Mouse (Mus musculus): ENCODE data around the gene Rnf17.

Gene Rnf17

DNA sequence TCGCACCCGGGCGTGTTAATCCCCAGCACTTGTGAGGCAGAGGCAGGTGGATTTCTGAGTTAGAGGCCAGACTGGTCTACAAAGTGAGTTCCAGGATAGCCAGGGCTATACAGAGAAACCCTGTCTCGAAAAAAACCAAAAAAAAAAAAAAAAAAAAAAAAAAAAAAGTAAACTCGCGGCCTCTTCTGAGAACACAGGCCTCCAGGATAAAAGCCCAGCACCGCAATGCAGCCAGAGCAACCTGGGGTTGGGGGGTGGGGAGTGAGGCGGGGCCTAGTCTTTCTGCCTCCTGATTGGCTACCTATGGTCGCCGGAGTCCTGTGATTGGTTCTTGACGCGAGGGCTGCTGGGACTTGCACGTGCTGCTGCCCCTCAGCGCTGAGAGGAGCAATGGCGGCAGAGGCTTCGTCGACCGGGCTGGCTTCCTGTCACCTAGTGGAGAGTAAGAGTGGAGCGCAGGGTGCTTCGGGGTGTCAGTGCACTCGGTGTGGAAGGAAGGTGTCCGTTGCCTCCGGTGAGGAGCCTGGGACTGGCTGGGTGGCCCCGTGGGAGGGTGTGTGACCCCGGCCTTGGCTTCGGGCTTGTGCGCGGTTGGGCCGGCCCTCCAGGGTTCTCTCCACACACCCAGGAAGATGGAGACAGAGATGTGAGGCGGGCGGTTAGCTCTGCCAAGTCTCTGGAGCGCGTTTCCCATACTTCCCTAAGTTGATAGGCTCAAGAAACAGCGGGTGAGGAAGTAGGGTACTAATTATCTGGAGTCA lies at the start of gene Rnf17:
Gene Rnf17 (plus strand): TSS at position 271 of the 761 bp plus-strand sequence.
- DNase-seq (ENCODE audit: low spot score in 2 of 2) = no peak

DNA sequence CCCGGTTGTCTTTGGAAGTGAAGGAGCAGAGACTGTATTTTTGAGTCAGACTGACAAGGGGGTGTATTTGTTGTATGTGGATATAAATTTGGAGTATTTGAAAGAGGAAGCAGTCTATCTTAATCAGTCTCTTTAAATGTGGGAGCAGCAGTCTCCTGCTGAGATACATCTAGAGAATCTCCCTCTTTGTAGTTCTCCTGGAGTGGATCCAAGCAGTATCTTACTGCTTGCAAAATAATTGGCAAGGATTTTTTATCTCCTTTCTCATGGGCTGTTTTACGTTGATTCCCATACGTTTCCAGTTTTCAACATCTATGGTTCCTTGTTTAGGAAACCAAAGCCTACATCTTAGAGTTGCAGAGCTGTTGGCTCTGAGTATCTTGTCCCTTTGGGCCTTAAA lies 47.6 kb upstream of the Rnf17 start:
- no peak for DNase-seq (ENCODE audit: low spot score in 2 of 2)

- no peak for DNase-seq (ENCODE audit: low spot score in 2 of 2)
Measured at GRCm38 (mm10) chr14:56355396-56355795, 47.0 kb upstream of the Rnf17 start.

DNA sequence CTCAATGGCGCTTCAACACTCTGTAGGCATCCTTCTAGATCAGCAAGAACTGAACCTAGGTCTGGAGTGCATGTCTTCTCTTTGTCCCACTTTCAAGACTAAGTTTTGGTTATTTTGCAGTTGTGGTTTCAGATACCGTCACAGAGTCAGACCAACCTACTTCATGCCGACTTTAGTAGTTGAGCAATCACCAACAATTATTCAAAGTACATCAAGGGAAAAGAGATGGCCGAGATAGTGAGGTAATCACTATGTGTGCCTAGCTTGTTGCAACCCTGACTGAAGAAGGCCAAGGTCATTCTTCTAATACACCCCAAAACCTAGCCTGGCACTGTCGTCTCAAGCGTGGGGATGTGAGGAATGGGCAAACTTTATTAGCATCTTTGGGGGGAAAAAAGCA lies 46.2 kb upstream of the Rnf17 start:
- DNase-seq (ENCODE audit: low spot score in 2 of 2) = no peak

DNA sequence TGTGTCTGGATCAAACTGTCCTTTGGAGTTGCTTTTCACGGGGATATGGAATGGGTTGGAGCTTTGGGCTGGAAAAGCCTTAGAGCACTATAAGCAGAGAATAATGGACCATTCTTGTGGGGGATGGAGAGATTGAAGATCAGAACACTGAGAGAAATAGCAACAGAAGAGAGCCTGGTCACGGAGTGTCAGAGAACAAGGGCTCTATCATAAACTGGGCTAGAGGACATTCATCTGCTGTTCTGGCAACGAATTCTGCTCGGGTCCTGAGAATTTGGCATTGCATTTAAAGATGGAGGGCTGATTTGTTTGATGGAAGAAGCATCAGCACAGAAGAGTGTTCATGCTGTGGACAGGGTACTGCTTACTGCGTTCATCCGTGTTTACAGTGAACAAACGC lies 44.0 kb upstream of the Rnf17 start:
- no peak for DNase-seq (ENCODE audit: low spot score in 2 of 2)

- no peak for DNase-seq (ENCODE audit: low spot score in 2 of 2)
Measured at GRCm38 (mm10) chr14:56359131-56359530, 43.2 kb upstream of the Rnf17 start.

DNA sequence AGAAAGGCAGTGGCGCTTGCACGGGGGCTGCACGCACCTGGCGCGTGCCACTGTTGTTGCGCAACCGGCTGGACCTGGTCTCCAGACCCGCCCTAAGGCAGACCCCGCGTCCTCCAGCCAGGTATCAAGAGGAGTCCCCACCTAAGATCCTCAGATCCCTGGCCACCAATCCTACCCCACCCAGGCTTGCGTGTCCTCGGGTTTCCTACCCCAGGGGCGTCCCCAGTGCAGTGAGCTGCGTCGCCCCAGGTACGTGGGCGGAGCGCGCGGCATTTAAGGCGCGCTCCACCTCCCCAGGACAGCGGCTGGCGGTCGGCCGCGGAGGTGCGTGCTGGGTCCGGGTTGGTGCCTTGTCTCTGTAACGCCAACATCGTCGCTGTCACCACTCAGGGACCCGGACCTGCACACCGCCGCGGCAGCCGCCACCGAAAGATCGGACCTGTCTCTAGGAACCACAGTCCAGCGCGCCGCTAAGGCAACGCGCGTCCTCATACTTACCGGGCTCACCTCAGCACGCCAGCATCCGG lies 37.6 kb upstream of the Rnf17 start, which contains the start of gene Atp12a:
Gene Atp12a (plus strand): TSS at position 358 of the 527 bp plus-strand sequence.
- DNase-seq (ENCODE audit: low spot score in 2 of 2) = no peak

DNA sequence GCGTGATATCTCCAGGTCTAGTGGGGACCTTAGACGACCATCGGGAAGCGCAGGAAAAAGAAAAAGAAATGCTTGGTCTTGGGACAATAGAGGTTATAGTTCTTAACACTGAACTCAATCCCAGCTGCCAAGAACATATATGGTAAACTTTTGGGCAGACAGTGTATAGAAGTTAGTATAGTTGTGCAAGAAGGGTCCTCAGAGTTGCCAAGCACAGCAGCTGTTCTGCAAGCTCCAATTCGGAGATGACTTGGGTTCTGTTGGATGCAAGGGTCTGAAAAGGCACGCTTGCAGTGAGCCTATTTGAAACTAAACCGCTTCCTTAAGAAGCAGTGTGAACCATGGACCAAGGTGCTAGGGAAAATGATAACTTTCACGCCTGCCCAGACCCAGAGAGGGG lies 37.1 kb upstream of the Rnf17 start:
- no peak for DNase-seq (ENCODE audit: low spot score in 2 of 2)

DNA sequence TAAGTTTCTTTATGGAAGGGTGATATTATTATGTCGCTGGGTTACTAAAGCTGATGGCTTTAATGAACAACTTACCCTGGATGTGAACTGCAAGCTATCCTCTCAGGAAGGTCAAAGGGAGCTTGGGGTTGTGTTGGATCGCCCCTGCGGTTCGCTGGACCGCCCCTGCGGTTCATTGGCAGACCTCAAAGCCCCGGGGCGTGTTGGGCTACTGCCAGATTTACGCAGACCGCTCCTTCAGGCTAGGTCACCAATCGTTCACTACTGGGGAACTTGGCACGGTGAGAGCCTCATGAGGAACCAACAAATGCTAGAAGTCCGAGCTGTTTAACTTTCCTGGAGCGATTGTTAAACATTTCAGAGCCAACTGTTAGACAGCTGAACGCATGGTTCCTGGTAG lies 35.7 kb upstream of the Rnf17 start:
- DNase-seq (ENCODE audit: low spot score in 2 of 2) = no peak

DNA sequence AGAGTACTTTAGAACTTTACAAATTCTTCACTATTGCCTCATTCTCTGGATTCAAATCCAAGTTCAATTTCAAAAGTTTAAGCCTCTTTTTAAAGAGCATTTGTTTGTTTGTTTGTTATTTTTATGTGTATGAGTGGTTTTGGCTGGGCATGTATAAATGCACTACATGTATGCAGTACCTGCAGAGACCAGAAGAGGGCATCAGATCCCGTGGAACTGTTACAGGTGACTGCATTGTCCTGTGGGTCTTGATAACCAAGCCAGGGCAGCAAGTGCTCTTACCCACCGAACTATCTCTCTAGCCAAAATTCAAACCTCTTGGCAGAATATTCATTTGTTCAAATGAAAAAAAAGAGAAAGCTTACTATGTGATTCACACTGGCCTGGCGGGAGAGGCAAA lies 33.5 kb upstream of the Rnf17 start:
- DNase-seq (ENCODE audit: low spot score in 2 of 2) = no peak

DNA sequence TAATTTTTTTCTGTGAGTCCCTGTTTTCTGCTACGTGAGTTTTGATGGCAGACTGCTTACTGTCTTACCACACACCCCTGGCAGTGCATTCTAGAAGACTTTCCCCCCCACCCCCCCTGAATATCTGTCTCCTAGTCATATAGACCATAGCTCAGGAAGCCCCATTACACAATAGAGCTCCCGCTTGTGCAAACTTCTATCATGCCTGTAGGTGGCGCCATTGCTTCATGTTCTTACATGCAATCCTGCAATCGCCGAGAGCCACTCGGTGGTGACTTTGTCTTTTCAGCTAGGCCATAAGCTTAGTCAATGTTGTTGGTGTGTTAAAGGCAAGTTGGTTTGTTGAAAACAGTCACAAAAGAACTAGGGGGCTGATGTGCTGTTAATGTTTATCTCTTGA lies 26.6 kb upstream of the Rnf17 start:
- DNase-seq (ENCODE audit: low spot score in 2 of 2) = peak; percentile 51 to 63

DNA sequence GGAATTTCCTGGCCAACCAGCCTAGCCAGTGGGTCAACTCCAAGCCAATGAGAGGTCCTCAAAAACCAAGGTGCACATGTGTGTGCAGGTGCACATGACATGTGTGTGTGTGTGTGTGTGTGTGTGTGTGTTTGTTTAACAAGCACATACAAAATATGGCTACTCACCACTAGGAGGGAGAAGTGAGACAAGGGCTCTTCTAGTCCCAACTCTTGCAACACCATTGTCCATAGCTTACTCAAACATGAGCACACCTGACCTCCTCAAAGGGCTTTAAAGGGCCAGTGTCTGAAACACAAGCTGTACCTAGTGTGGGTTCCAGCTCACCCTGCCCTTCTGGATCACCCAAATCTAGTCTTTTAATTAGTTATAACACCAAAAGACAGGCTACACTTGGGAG lies 24.6 kb upstream of the Rnf17 start:
- no peak for DNase-seq (ENCODE audit: low spot score in 2 of 2)

DNA sequence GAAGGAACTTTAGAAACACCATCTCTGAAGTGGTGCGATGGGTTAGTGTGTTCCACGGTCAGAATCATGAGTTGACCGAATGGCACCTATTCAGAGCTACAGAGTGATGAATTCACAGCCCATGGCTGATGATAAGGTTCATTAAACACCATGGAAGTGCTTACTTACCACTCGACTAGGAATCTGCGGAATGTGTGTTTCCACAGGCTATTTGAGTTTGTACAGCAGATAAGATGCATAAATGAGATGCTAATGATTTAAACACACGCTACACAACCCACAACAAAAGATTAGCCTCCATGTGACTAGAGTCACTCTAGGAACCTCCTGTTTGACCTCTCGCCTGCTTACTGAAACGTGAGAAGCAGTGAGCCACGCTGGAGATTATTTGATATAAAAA lies 23.0 kb upstream of the Rnf17 start:
- DNase-seq (ENCODE audit: low spot score in 2 of 2) = no peak

- DNase-seq (ENCODE audit: low spot score in 2 of 2) = peak in 1 of 2 experiments; percentile 19
Measured at GRCm38 (mm10) chr14:56382366-56382765, 20.0 kb upstream of the Rnf17 start.

DNA sequence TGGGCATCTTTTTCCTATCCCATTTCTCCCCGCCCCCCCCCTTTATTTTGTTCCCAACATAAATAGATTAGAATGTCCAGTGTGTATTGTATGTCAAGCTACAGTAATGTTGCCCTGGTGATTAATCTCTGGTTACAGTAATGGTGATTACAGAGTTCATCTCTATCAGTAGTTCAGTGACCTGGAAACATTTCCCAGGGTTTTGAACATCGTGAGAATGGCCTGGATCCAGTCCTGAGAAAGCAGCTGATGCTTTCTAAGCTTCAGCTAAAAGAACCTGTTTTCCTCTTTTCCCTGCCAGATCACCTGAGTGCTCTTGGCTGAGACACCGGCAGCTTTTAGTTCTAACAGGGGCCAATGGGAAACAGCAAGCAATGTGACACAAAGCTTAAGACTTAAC lies 12.1 kb upstream of the Rnf17 start:
- DNase-seq (ENCODE audit: low spot score in 2 of 2) = no peak

- no peak for DNase-seq (ENCODE audit: low spot score in 2 of 2)
Measured at GRCm38 (mm10) chr14:56393704-56394312, 8.6 kb upstream of the Rnf17 start.

GRCm38 (mm10) chr14:56398001-56398400 lies 4.4 kb upstream of the Rnf17 start:
- DNase-seq (ENCODE audit: low spot score in 2 of 2) = no peak

GRCm38 (mm10) chr14:56403072-56403375 lies 643 bp downstream of the Rnf17 start:
- no peak for DNase-seq (ENCODE audit: low spot score in 2 of 2)

DNA sequence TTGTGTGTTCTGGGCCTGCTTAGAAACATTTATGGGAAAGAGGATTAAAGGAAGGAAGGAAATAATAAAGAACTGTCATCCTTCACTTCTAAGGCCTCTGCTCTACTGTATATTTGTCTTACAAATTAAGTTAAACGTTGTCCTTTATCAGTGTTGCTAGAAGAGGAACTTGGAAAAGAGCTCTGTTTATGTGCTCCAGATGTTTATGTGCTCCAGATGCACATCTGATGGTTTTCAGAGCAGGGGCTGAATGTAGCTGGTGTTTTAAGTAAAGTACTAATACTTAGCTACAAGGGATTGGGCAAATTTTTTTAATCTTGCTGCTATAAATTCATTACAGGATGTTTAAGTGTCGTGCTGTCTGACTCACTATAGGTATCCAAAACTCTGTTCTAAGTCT lies 59.7 kb downstream of the Rnf17 start:
- DNase-seq (ENCODE audit: low spot score in 2 of 2) = no peak

GRCm38 (mm10) chr14:56462729-56463128 lies 60.3 kb downstream of the Rnf17 start:
- no peak for DNase-seq (ENCODE audit: low spot score in 2 of 2)

DNA sequence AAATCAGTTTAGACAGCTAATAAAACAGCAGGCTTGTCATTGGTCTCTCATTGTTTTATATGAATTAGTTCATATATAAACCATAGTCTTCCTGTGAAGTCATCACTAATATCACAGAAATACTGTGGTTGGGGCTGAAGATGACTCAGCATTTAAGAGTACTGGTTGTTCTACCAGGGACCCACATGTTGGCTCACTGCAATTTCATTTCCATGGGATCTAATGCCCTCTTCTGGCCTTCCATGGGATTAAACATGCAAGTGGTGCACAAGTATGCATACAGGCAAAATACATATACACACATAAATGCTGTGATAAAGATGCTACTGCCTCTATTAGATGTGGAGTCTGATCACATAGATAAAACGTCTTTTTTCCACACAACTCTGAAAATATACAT lies 65.8 kb downstream of the Rnf17 start:
- no peak for DNase-seq (ENCODE audit: low spot score in 2 of 2)

DNA sequence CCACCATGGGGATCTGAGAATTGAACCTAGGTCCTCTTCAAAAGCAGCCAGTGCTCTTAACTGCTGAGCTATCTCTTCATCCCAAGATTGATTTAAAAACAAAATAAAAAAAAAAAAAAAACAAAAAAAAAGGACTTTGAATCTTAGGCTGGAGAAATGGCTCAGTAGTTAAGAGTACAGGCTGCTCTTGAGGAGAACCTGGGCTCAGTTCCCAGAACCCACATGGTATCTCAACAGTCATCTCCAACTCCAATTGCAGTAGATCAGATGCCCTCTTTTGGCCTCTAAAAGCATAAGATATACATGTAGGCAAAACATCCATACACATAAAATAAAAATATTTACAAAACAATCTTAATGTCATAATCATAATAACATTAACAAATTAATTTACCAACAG lies 87.4 kb downstream of the Rnf17 start:
- no peak for DNase-seq (ENCODE audit: low spot score in 2 of 2)

DNA sequence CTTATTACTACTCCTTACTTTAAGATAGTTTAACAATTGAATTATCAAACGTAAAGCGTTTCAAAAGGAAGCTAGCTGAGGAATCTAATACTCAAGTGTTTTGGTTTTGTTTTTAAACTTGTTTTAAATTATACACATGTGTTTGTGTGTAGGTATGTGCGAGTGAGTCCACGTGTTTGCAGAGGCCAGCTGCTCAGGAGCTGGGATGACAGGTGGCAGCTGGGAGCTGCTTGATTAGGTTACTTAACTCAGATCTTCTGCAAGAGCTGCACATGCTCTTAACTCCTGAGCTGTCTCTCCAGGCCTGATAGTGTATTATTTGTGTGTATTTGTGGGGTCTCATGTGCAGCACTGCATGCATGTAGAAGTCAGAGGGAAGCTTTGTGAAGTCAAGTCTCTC lies 100.0 kb downstream of the Rnf17 start:
- DNase-seq (ENCODE audit: low spot score in 2 of 2) = no peak

DNA sequence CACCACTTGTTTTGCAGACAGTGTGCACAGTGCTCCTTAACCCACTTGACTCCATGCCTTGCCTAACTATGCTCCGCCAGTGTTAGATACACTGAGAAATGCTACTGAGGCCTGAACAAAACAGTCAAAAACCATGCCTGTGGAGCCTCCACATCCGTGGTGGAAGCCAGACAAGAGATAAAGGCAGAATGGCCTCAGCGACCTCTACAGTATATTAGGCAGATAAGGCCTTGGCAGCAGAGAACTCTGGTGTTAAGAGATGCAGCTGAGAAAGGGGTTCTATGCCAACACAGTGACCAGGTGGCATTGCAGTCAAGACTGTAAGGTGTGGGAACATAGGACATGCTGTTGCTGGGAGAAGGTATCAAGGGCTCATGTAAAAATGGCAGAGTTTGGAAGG lies 104.4 kb downstream of the Rnf17 start:
- peak; percentile 4 to 18 for DNase-seq (ENCODE audit: low spot score in 2 of 2)

Measured in spleen, postnatal 36 days (tissue).